9 mouse cellular contexts compared by ENCODE assay signal in the genomic region with DNA sequence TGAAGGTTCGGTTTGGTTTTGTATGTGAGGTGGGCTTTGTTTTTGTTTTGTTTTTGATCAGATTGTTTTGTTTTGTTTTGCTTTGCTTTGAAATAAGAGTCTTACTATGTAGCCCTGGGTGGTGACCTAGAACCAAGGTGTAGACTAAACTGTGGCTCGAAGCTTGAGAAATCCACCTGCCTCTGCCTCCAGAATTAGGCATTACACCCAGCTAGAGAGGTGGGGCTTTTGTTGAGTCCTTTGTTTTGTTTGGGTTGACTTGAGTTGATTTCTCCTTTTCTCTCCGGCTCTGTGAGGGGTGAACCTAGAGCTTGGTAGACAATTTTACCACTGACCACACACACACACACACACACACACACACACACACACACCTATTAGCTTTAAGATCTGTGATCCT. TPM values are rescaled to one million over a fixed set of nuclear protein-coding genes. Genes with fewer than 3 reads are reported as not detected.
A peak's percentile ranks its signal among the peaks of the same experiment; 100 is the strongest.
DNase-seq lines count a peak whose midpoint lies in the region; ATAC-seq and TF ChIP-seq lines count a peak whose summit lies in the region.
"Had no signal": no experiment of that assay in that cellular context is flagged by ENCODE, and none has a peak within 500 bp of the region (broad histone marks: within the 10 kb centered on the region; RNA-seq: fewer than 3 reads in every experiment).

No protein-coding gene starts in this region.

- TF ChIP-seq POLR2A in limb, embryonic 14.5 days (IDR thresholded peaks at IDR 0.05; ENCODE audit: borderline replicate concordance, extremely low read depth, insufficient read depth, insufficient read length) = no peak

- no peaks in the 10 kb centered on the region for H3K9me3 ChIP-seq in lung, embryonic 15.5 days
- no peaks in the 10 kb centered on the region for H3K9me3 ChIP-seq in lung, postnatal 0 days (ENCODE audit: low read length)
- no peaks in the 10 kb centered on the region for H3K9me3 ChIP-seq in forebrain, embryonic 10.5 days
- H3K9me3 ChIP-seq in limb, embryonic 14.5 days (ENCODE audit: control insufficient read depth, low read length) = no peaks in the 10 kb centered on the region
- H3K9me3 ChIP-seq in stomach, embryonic 14.5 days (ENCODE audit: control insufficient read depth, low read depth, low read length) = no peaks in the 10 kb centered on the region

- H3K9ac ChIP-seq in lung, embryonic 15.5 days = no peak overlapping the region
- H3K9ac ChIP-seq in lung, postnatal 0 days (replicated peaks; ENCODE audit: low read depth) = no peak overlapping the region
- no peak overlapping the region for H3K9ac ChIP-seq in limb, embryonic 14.5 days (ENCODE audit: low read depth, low read length, severe bottlenecking)
- H3K9ac ChIP-seq in stomach, embryonic 14.5 days (replicated peaks; ENCODE audit: low read depth, low read length) = no peak overlapping the region

- peak overlapping the region; percentile 74 for H3K4me2 ChIP-seq in lung, embryonic 15.5 days
- no peak overlapping the region for H3K4me2 ChIP-seq in lung, postnatal 0 days (replicated peaks; ENCODE audit: low read depth, low read length)
- peak overlapping the region; percentile 61; the same call in 1 of the 2 replicates for H3K4me2 ChIP-seq in limb, embryonic 14.5 days (replicated peaks; ENCODE audit: low read depth, low read length, severe bottlenecking)
- H3K4me2 ChIP-seq in stomach, embryonic 14.5 days (replicated peaks; ENCODE audit: low read depth, low read length) = peak overlapping the region; percentile 44

- 63% methylated on average over 3 of the region's 3 CpGs for WGBS in lung, embryonic 15.5 days
- WGBS in lung, postnatal 0 days = 73% methylated on average over 3 of the region's 3 CpGs
- 77% methylated on average over 3 of the region's 3 CpGs for WGBS in forebrain, embryonic 10.5 days
- WGBS in limb, embryonic 14.5 days = 66% methylated on average over 3 of the region's 3 CpGs
- 70% methylated on average over 3 of the region's 3 CpGs for WGBS in stomach, embryonic 14.5 days

- no peak for DNase-seq in lung, postnatal 0 days (ENCODE audit: low spot score)
- DNase-seq in forebrain, embryonic 10.5 days (ENCODE audit: extremely low spot score, low spot score) = no peak
- no peak for DNase-seq in limb, embryonic 14.5 days (ENCODE audit: low spot score)
- DNase-seq in Muller cell, postnatal 12 days (ENCODE audit: inconsistent ontology term) = no peak
- DNase-seq in layer of hippocampus, adult 18-20 months (ENCODE audit: low spot score in 2 of 2) = no peak
- DNase-seq: thymus, postnatal 4 days had no signal

- peak overlapping the region; percentile 99 for H3K4me3 ChIP-seq in lung, embryonic 15.5 days
- no peak overlapping the region for H3K4me3 ChIP-seq in lung, postnatal 0 days (ENCODE audit: low read depth, low read length)
- H3K4me3 ChIP-seq in forebrain, embryonic 10.5 days = peak overlapping the region; percentile 97
- H3K4me3 ChIP-seq in limb, embryonic 14.5 days (replicated peaks; ENCODE audit: low read length) = peak overlapping the region; percentile 95; the same call in 1 of the 2 replicates
- H3K4me3 ChIP-seq in stomach, embryonic 14.5 days (ENCODE audit: low read depth, low read length) = peak overlapping the region; percentile 94

- ATAC-seq in lung, embryonic 15.5 days (ENCODE audit: borderline replicate concordance, extremely low read depth, low FRiP score, low TSS enrichment) = no peak
- ATAC-seq in lung, postnatal 0 days = no peak
- ATAC-seq in limb, embryonic 14.5 days (ENCODE audit: low FRiP score, low read depth) = no peak
- no peak for ATAC-seq in stomach, embryonic 14.5 days (ENCODE audit: insufficient number of reproducible peaks, insufficient read depth, low FRiP score, low read depth)
- no peak for ATAC-seq in granulocyte monocyte progenitor cell, adult 5-6 weeks (replicated peaks; ENCODE audit: poor library complexity, severe bottlenecking)

- H3K4me1 ChIP-seq in lung, embryonic 15.5 days = 0 out of 2 replicates have a peak, but pooled peaks cover 16% of the 10 kb centered on the region
- peaks cover 8% of the 10 kb centered on the region; the same call in 1 of the 2 replicates for H3K4me1 ChIP-seq in lung, postnatal 0 days (ENCODE audit: insufficient read depth, low read depth, low read length)
- H3K4me1 ChIP-seq in forebrain, embryonic 10.5 days = peaks cover 23% of the 10 kb centered on the region
- 0 out of 2 replicates have a peak, but pooled peaks cover 5% of the 10 kb centered on the region for H3K4me1 ChIP-seq in limb, embryonic 14.5 days (ENCODE audit: control insufficient read depth, insufficient read depth, low read length)
- 0 out of 2 replicates have a peak, but pooled peaks cover 4% of the 10 kb centered on the region for H3K4me1 ChIP-seq in stomach, embryonic 14.5 days (ENCODE audit: control insufficient read depth, insufficient read depth, low read length)

- no peaks in the 10 kb centered on the region for H3K27me3 ChIP-seq in lung, embryonic 15.5 days
- no peaks in the 10 kb centered on the region for H3K27me3 ChIP-seq in lung, postnatal 0 days (replicated peaks; ENCODE audit: insufficient read depth, low read length)
- no peaks in the 10 kb centered on the region for H3K27me3 ChIP-seq in forebrain, embryonic 10.5 days (ENCODE audit: poor library complexity, severe bottlenecking)
- no peaks in the 10 kb centered on the region for H3K27me3 ChIP-seq in limb, embryonic 14.5 days (ENCODE audit: control insufficient read depth, insufficient read depth, low read length)
- no peaks in the 10 kb centered on the region for H3K27me3 ChIP-seq in stomach, embryonic 14.5 days (ENCODE audit: control insufficient read depth, insufficient read depth, low read length)

- no peak overlapping the region for H3K27ac ChIP-seq in lung, embryonic 15.5 days
- no peak overlapping the region for H3K27ac ChIP-seq in lung, postnatal 0 days (ENCODE audit: low read length)
- peak overlapping the region; percentile 35; the same call in 1 of the 2 replicates for H3K27ac ChIP-seq in forebrain, embryonic 10.5 days
- no peak overlapping the region for H3K27ac ChIP-seq in limb, embryonic 14.5 days (replicated peaks; ENCODE audit: low read depth, low read length)
- no peak overlapping the region for H3K27ac ChIP-seq in stomach, embryonic 14.5 days (ENCODE audit: low read length)

- TF ChIP-seq CTCF in lung, postnatal 0 days (IDR thresholded peaks at IDR 0.05) = no peak

- no peaks in the 10 kb centered on the region; the same call in 1 of the 2 replicates for H3K36me3 ChIP-seq in lung, embryonic 15.5 days
- no peaks in the 10 kb centered on the region for H3K36me3 ChIP-seq in lung, postnatal 0 days (ENCODE audit: insufficient read depth, low read length)
- H3K36me3 ChIP-seq in forebrain, embryonic 10.5 days (replicated peaks) = peaks cover 7% of the 10 kb centered on the region
- no peaks in the 10 kb centered on the region for H3K36me3 ChIP-seq in limb, embryonic 14.5 days (ENCODE audit: control insufficient read depth, insufficient read depth, low read length)
- H3K36me3 ChIP-seq in stomach, embryonic 14.5 days (ENCODE audit: control insufficient read depth, insufficient read depth, low read length) = no peaks in the 10 kb centered on the region

- TF ChIP-seq EP300 in lung, postnatal 0 days (IDR thresholded peaks at IDR 0.05) = no peak

RNA-seq across cellular contexts. Expression of a gene that starts 0.7 kb away (rescaled TPM):
- polyA plus RNA-seq in lung, embryonic 15.5 days (2015; fragmentation: Nextera tagmentation; extraction: Ambion mirVana) = 49.2 and 56.0 TPM in 2 replicates
- polyA plus RNA-seq in lung, postnatal 0 days (2015; fragmentation: Nextera tagmentation; extraction: Ambion mirVana) = 26.6 and 31.2 TPM in 2 replicates
- polyA plus RNA-seq in forebrain, embryonic 10.5 days (2016; fragmentation: Nextera tagmentation; extraction: Ambion mirVana) = 79.2 and 87.5 TPM in 2 replicates
- polyA plus RNA-seq in limb, embryonic 14.5 days (2012; rRNA removed) = 80.2 and 87.3 TPM in 2 replicates
- 76.9 and 86.2 TPM in 2 replicates for polyA plus RNA-seq in limb, embryonic 14.5 days (2014; fragmentation: Nextera tagmentation; extraction: Ambion mirVana)
- polyA plus RNA-seq in stomach, embryonic 14.5 days (2014; fragmentation: Nextera tagmentation; extraction: Ambion mirVana) = 87.2 and 92.6 TPM in 2 replicates
- 100 to 1,000 TPM; 182 to 199 TPM for total RNA-seq in layer of hippocampus, adult 18-20 months (2021)
- total RNA-seq in granulocyte monocyte progenitor cell, adult 5-6 weeks (2014; fragmentation: Nextera tagmentation) = 106 and 145 TPM in 2 replicates
- 138 and 204 TPM in 2 replicates for total RNA-seq in granulocyte monocyte progenitor cell, adult 5-6 weeks (2017)

RNA-seq across cellular contexts. Expression of a gene that starts 1.4 kb away (rescaled TPM):
- polyA plus RNA-seq in lung, embryonic 15.5 days (2015; fragmentation: Nextera tagmentation; extraction: Ambion mirVana) = 16.0 and 16.5 TPM in 2 replicates
- 23.6 and 24.1 TPM in 2 replicates for polyA plus RNA-seq in lung, postnatal 0 days (2015; fragmentation: Nextera tagmentation; extraction: Ambion mirVana)
- 10.2 and 11.5 TPM in 2 replicates for polyA plus RNA-seq in forebrain, embryonic 10.5 days (2016; fragmentation: Nextera tagmentation; extraction: Ambion mirVana)
- 4.6 and 5.6 TPM in 2 replicates for polyA plus RNA-seq in limb, embryonic 14.5 days (2012; rRNA removed)
- 10.1 and 11.6 TPM in 2 replicates for polyA plus RNA-seq in limb, embryonic 14.5 days (2014; fragmentation: Nextera tagmentation; extraction: Ambion mirVana)
- polyA plus RNA-seq in stomach, embryonic 14.5 days (2014; fragmentation: Nextera tagmentation; extraction: Ambion mirVana) = 8.1 and 11.4 TPM in 2 replicates
- total RNA-seq in layer of hippocampus, adult 18-20 months (2021) = 1 to 10 TPM; 2.3 to 3.3 TPM
- total RNA-seq in granulocyte monocyte progenitor cell, adult 5-6 weeks (2014; fragmentation: Nextera tagmentation) = 6.5 and 8.7 TPM in 2 replicates
- 0.41 and 0.78 TPM in 2 replicates for total RNA-seq in granulocyte monocyte progenitor cell, adult 5-6 weeks (2017)
